Mouse (Mus musculus) lung, postnatal 0 days (tissue): ENCODE results near the gene H2al2a.

Experiments
- CTCF ChIP-seq: IDR thresholded peaks from 2 replicates; pipeline ENCODE4 v1.5.1; 2016; ENCODE audit warnings: antibody characterized with exemption, mild to moderate bottlenecking
- EP300 ChIP-seq: IDR thresholded peaks from 2 replicates; pipeline ENCODE4 v1.6.1; 2016; ENCODE audit warnings: antibody characterized with exemption, mild to moderate bottlenecking, control low read depth

DNA sequence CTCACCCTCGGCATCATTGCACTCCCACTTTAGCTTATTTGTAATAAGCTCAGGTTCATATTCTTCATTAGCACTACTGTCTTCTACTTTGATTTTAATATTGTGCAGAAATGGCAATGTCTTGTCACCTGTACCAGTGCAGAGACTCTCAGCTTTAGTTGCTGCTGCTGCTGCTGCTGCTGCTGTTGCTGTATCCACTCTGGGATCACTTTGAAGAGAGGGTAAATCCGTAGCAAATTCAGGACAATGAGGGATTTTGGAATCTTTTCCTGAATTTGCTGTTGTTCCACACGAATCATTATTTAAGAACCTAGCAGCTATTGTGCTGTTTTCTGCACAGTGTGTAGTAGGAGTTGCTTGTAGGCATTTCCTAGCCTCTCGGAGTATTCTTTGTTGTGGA is 49.4 kb upstream of the H2al2a start:
- TF ChIP-seq CTCF (no peak), EP300 (no peak)
